Mouse (Mus musculus) liver, embryonic 14.5 days (tissue): ENCODE measurements around the gene Gm42417. TPM values are rescaled to one million over a fixed set of nuclear protein-coding genes. Genes with fewer than 3 reads are reported as not detected.

Experiments
- ATAC-seq: fragments of 200-750 bp; cut with Nextera tagmentation; 2 replicates; pipeline ENCODE4 v1.8.0; 2017; ENCODE audit warnings: moderate number of reproducible peaks, mild to moderate bottlenecking, moderate library complexity; ENCODE audit not compliant: insufficient read depth
- DNase-seq, 3 experiments: peaks; one replicate each; pipeline ENCODE4 v3.0.0-alpha.2; 2012 to 2013; ENCODE audit warnings: low read depth in 3 of 3, low spot score in 3 of 3
- H3K27ac ChIP-seq: fragments of 300-500 bp; sonication (generic); 2 replicates; pipeline ENCODE4 v1.5.1; 2014; ENCODE audit warnings: moderate library complexity, mild to moderate bottlenecking, control low read depth, inconsistent platforms
- H3K27me3 ChIP-seq: fragments of 300-500 bp; sonication (generic); 2 replicates; pipeline ENCODE4 v1.6.1; 2014; ENCODE audit warnings: mild to moderate bottlenecking, low read length, moderate library complexity; ENCODE audit not compliant: control insufficient read depth, insufficient read depth
- H3K36me3 ChIP-seq: fragments of 300-500 bp; sonication (generic); replicated peaks from 2 replicates; pipeline ENCODE4 v1.6.1; 2014; ENCODE audit warnings: low read depth; ENCODE audit not compliant: control insufficient read depth, insufficient read depth
- H3K4me1 ChIP-seq, 2 experiments: fragments of 200-500 bp in 1 of 2; fragments of 300-500 bp in 1 of 2; sonication (generic) in 1 of 2; replicated peaks; 2 replicates each; pipeline ENCODE4 v1.6.1; 2012 to 2014; ENCODE audit warnings: antibody characterized with exemption in 1 of 2, inconsistent platforms in 1 of 2, low read length in 1 of 2; ENCODE audit not compliant: control insufficient read depth in 2 of 2, insufficient read depth in 2 of 2
- H3K4me2 ChIP-seq: fragments of 300-500 bp; sonication (generic); 2 replicates; pipeline ENCODE4 v1.6.1; 2014; ENCODE audit warnings: low read depth, mild to moderate bottlenecking, control low read depth, moderate library complexity
- H3K4me3 ChIP-seq, 2 experiments: fragments of 200-500 bp in 1 of 2; fragments of 300-500 bp in 1 of 2; sonication (generic) in 1 of 2; 2 replicates each; pipeline ENCODE4 v1.5.1; 2012 to 2014; ENCODE audit warnings: low read depth in 2 of 2, low read length in 2 of 2, mild to moderate bottlenecking in 2 of 2, control low read depth in 1 of 2, inconsistent platforms in 1 of 2, moderate library complexity in 1 of 2; ENCODE audit not compliant: insufficient read depth in 1 of 2
- H3K9ac ChIP-seq: fragments of 300-500 bp; sonication (generic); replicated peaks from 2 replicates; pipeline ENCODE4 v1.6.1; 2014; ENCODE audit warnings: mild to moderate bottlenecking, control low read depth, moderate library complexity
- H3K9me3 ChIP-seq: fragments of 300-500 bp; sonication (generic); 2 replicates; pipeline ENCODE4 v1.6.1; 2016; ENCODE audit warnings: low read length, mixed read lengths; ENCODE audit not compliant: control insufficient read depth
- CTCF ChIP-seq: IDR thresholded peaks from 2 replicates; pipeline ENCODE4 v1.5.1; 2016; ENCODE audit warnings: antibody characterized with exemption, low read depth, control low read depth
- EP300 ChIP-seq: IDR thresholded peaks from 2 replicates; pipeline ENCODE4 v1.6.1; 2016; ENCODE audit warnings: antibody characterized with exemption, low read depth
- WGBS: fragments of 180-500 bp; shearing (Covaris S2); extraction: QIAGEN DNeasy Blood & Tissue Kit; methylation state at CpG from one replicate; pipeline ENCODE4 v1.1.7; 2014; ENCODE audit not compliant: insufficient replicate concordance; 5-methylcytosine and 5-hydroxymethylcytosine counted together
- polyA plus RNA-seq, 2 experiments: library from polyadenylated mRNA; depleted of rRNA in 1 of 2; stranded (reverse) in 1 of 2; unstranded in 1 of 2; fragments of >200 nt; fragmentation: Nextera tagmentation in 1 of 2; extraction: Ambion mirVana in 1 of 2; gene quantifications; 2 replicates each; pipeline versions ENCODE4 v1.2.1 to v1.2.3; 2012 to 2014

The Gm42417 gene
- polyA plus RNA-seq, 2 experiments, result not detected

- no peaks in the 10 kb centered on the region for H3K36me3 ChIP-seq
- WGBS, result 34% methylated on average over 1 of the region's 1 CpGs
- H3K27me3 ChIP-seq, result no peaks in the 10 kb centered on the region
- no peak for DNase-seq
- peak overlapping the region; percentile 69 to 78 for H3K4me3 ChIP-seq
- peak overlapping the region; percentile 79 for H3K9ac ChIP-seq
- ATAC-seq, result no peak
- peak overlapping the region; percentile 83 for H3K4me2 ChIP-seq
- H3K4me1 ChIP-seq, result peaks cover 6 to 12% of the 10 kb centered on the region in 2 experiments
- no peak overlapping the region for H3K27ac ChIP-seq
- TF ChIP-seq CTCF (no peak), EP300 (no peak)
- no peaks in the 10 kb centered on the region for H3K9me3 ChIP-seq
Observed at GRCm38 (mm10) chr1:36513310-36513709, 25.9 kb downstream of the Gm42417 start.

- H3K4me3 ChIP-seq, result peak overlapping the region; percentile 69 to 78
- peak overlapping the region; percentile 79 for H3K9ac ChIP-seq
- H3K27ac ChIP-seq, result no peak overlapping the region
- H3K4me1 ChIP-seq, result peaks cover 6 to 12% of the 10 kb centered on the region in 2 experiments
- DNase-seq (no peak), ATAC-seq (no peak)
- H3K4me2 ChIP-seq, result peak overlapping the region; percentile 83
- H3K36me3 ChIP-seq, result no peaks in the 10 kb centered on the region
- no peaks in the 10 kb centered on the region for H3K27me3 ChIP-seq
- WGBS, result 4% methylated on average over 16 of the region's 16 CpGs
- no peak for TF ChIP-seq EP300
- no peak for TF ChIP-seq CTCF
- no peaks in the 10 kb centered on the region for H3K9me3 ChIP-seq
Observed at GRCm38 (mm10) chr1:36512966-36513280, 26.3 kb downstream of the Gm42417 start.

GRCm38 (mm10) chr1:36512089-36512965 is 26.9 kb downstream of the Gm42417 start:
- no peak for TF ChIP-seq EP300
- TF ChIP-seq CTCF, result no peak
- ATAC-seq, result peak; percentile 63
- Histone ChIP-seq H3K9ac (peak overlapping the region; percentile 79), H3K9me3 (no peaks in the 10 kb centered on the region), H3K4me2 (peak overlapping the region; percentile 83), H3K27me3 (no peaks in the 10 kb centered on the region), H3K36me3 (no peaks in the 10 kb centered on the region), H3K4me1 (peaks cover 6 to 12% of the 10 kb centered on the region in 2 experiments), H3K27ac (peak overlapping the region; percentile 72), H3K4me3 (peak overlapping the region; percentile 69 to 78)
- WGBS, result under 1% methylated on average over 117 of the region's 126 CpGs
- DNase-seq, result peak in 1 of 3 experiments; percentile 9

- no peaks in the 10 kb centered on the region for H3K36me3 ChIP-seq
- H3K9ac ChIP-seq, result peak within 1 kb of the TSS; percentile 79
- WGBS, result 2% methylated on average over 50 of the region's 51 CpGs
- peak within 1 kb of the TSS; percentile 69 to 78 for H3K4me3 ChIP-seq
- H3K27me3 ChIP-seq, result no peaks in the 10 kb centered on the region
- no peaks in the 10 kb centered on the region for H3K9me3 ChIP-seq
- ATAC-seq (peak; percentile 98), DNase-seq (peak; percentile 92 to 96 (median 94))
- peak within 1 kb of the TSS; percentile 83 for H3K4me2 ChIP-seq
- peaks cover 6 to 12% of the 10 kb centered on the region in 2 experiments for H3K4me1 ChIP-seq
- peak; percentile 68 for TF ChIP-seq CTCF
- TF ChIP-seq EP300, result peak; percentile 57
- H3K27ac ChIP-seq, result peak within 1 kb of the TSS; percentile 72
Observed at GRCm38 (mm10) chr1:36511289-36512021, 27.8 kb downstream of the Gm42417 start, which contains the start of gene Cnnm3. Cnnm3 (plus strand) TSS chr1:36511867.

- peaks cover 4% of the 10 kb centered on the region in 2 experiments for H3K4me1 ChIP-seq
- H3K4me3 ChIP-seq, result no peak overlapping the region
- H3K9ac ChIP-seq, result no peak overlapping the region
- DNase-seq, result no peak
- H3K9me3 ChIP-seq, result no peaks in the 10 kb centered on the region
- H3K36me3 ChIP-seq, result no peaks in the 10 kb centered on the region
- ATAC-seq, result no peak
- H3K4me2 ChIP-seq, result no peak overlapping the region
- H3K27ac ChIP-seq, result no peak overlapping the region
- no peaks in the 10 kb centered on the region for H3K27me3 ChIP-seq
- WGBS, result 50% methylated on average over 5 of the region's 5 CpGs
- TF ChIP-seq CTCF (no peak), EP300 (no peak)
Observed at GRCm38 (mm10) chr1:36508238-36508637, 31.0 kb downstream of the Gm42417 start.
